Mouse (Mus musculus) adrenal gland (tissue): ENCODE measurements around the gene Trmt1.

ENCODE experiments used
- intact Hi-C: fragments of 180-260 bp; cut with DNase I; formaldehyde crosslinking; loops from one replicate; pipeline ENCODE4 v1.15.1; 2025

Gene Trmt1

GRCm38 (mm10) chr8:84707267-84707883 lies 21.3 kb downstream of the Trmt1 start:
- intact Hi-C loops = no loop called here

DNA sequence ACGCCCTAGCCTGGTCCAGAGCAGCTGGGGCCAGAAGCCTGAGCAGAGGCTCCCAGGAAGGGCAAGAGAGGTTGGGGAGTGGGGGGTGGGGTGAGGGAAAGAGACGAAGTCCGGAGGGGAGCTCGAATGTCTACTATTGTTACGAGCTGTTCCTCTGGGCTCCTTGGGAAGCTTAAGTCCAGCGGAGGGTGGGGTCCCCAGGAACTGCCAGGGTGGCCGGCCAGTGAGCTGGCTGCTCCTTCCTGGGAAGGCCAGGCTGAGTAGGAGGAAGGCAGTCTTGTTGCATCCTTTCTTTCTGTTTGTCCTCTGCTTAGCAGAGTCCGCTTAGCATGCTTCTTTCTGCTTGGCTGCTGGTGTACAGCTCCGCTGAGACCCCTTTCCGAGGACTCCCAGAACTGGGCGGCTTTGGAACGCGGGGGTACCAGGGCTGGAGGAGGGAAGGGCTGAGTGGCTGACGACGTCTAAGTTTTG lies 22.0 kb downstream of the Trmt1 start:
- intact Hi-C loops = loop anchor here (2.0 kb wide), 1 partner anchor 103 kb away; no protein-coding TSS in a partner anchor

DNA sequence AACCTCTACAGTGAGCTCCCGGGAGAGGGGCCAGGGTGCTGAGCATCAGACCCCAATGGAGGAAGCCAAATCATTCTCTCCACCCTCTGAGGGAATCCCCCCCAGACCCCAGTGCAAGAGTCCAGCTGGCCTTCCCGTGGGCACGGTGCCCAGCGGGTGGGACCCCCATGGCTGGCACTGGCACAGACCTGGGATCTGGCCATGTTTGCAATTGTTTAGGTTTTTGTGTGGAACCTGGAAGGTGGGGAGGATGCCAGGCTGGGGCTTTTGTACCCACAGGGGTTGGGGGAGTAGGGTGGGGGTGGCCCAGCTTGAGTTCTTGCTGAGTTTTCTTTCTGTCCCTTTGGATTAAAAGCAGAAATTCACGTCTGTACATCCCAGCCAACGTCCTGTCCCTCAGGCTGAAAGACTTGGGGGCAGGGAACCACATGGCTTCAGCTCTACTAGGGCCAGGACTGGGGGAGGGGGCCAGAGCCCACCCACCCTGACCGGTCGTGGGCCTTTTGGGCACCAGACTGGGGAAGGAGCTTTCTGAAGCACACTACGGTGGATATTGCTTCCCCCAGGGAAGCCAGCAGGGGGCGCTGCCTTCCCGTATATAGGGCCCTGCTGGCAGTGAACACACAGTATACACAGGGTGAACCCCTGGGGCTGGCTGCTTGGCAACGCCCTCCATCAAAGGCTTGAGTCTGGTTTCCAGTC lies 22.8 kb downstream of the Trmt1 start:
- intact Hi-C loops = loop anchor here (2.0 kb wide), 1 partner anchor 102 kb away; no protein-coding TSS in a partner anchor

DNA sequence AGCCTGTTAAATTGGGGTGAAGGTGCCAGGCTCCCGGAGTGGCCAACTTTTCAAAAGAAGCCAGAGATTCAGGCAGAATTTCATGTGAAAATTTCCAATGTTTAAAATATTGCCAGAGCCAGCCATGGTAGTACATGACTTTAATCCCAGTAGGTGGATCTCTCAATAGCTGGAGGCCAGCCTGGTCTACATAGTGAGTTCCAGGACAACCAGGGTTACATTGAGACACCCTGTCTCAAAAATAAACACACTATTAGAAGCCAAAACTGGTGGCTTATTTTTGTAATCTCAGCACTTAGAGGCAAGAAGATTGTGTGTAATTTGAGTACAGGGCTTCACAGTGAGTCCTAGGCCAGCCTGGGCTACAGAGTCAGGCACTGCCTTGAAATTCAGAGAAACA lies 23.8 kb downstream of the Trmt1 start:
- intact Hi-C loops = loop anchor here (2.0 kb wide), 1 partner anchor 101 kb away; no protein-coding TSS in a partner anchor

- intact Hi-C loops = no loop called here
Observed at GRCm38 (mm10) chr8:84711312-84711711, 25.2 kb downstream of the Trmt1 start.

DNA sequence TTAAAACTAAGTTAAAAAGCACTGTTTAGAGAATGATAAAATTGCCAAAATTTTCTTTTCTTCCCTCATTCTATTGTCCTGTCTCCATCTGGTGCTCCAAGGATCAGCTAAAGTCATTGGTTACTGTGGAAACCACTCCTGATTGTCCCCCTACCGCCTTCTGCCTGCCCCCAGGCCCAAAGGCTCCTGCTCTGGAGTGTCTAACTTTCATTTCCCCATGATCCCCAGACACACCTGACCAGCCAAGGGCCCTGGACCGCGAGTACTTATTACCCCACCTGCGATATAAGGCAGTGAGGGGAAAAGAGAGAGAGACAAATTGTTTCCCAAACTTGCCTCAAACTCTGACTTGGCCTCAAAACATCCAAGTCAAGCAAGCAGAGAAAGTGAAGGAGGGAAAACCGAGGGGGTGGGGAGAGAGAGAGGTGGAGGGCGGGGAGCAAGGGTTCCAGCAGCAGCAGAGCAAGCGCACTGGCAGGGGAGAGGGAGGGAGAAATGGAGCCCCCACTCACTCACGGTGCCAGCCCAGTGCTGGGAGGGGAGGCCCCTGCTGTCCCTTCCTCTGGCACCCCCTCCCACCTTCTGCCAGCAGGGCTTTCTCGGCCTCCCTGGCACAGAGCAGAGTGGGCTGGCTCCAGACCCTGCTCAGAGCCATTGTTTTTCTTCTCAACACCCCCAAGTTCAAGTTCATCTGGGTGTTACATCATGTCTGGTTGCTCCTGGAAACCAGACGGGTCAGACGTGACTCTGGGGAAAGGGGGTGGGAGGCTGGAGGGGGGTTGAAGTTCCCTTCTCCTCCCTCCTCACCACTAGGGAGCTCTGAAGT lies 26.0 kb downstream of the Trmt1 start:
- intact Hi-C loops = no loop called here

DNA sequence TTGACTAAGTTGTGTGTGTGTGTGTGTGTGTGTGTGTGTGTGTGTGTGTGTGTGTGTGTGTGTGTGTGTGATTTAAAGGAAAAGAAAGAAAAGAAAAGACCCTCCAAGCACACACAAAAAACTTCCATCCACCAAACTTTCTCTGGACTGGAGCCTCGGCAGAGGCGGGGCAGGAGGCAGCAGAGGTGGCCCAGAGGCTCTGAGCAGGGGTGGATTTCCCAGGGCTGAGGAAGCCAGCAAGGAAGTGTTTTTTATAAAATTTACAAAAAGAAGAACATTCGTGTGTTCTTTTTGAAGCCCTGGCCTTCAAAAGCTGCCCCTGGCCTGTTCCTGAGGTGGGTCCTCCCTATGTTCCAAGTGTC lies 26.6 kb downstream of the Trmt1 start:
- intact Hi-C loops = no loop called here

- intact Hi-C loops = no loop called here
Observed at GRCm38 (mm10) chr8:84713381-84713780, 27.3 kb downstream of the Trmt1 start.

- intact Hi-C loops = no loop called here
Observed at GRCm38 (mm10) chr8:84714161-84714560, 28.1 kb downstream of the Trmt1 start.

DNA sequence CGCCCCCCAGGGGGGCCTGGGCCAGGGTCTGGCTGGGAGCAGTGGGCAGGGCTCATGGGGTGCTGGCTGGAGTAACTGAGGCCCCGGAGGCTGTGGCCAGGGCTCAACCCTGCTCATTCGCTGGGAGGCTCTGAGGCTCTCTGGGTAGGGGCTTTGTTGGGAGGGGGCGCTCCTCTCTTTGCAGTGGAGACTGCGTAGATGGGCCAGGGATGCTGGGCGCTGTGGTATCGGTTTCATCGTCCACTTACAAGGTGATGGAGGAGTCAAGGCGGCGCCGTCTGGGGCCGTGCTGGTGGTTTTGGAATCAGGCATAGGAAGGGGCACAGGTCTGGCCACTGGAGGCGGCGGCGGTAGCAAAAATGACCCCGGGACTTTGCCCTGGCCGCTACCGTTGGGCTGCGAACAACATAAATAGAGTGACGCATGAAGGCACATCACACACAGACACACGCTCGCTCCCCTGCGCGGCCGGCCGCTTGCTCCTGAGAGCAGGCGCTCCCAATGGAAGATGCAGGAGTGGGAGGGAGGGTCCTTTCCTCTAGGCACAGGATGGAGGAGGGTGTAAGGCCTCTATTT lies 29.9 kb downstream of the Trmt1 start:
- intact Hi-C loops = no loop called here

DNA sequence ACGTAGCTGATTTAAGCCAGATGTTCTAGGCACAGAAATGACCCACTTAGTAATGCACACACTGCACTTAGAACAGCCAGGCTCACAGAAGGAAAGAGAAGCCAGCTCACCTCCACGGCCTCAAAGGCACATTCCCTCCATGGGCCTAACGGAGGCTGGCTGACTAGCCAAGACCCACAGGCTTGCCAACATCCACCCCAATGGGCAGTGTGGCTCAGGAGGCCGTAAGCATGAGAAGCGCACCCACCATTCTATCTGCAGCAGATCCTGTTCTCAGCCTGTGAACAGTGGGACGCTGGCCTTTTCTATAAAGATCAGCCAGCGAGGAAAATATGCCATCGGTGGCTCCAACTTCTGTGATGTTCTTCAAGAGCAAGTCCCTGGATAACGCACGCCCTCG lies 30.7 kb downstream of the Trmt1 start:
- intact Hi-C loops = no loop called here

DNA sequence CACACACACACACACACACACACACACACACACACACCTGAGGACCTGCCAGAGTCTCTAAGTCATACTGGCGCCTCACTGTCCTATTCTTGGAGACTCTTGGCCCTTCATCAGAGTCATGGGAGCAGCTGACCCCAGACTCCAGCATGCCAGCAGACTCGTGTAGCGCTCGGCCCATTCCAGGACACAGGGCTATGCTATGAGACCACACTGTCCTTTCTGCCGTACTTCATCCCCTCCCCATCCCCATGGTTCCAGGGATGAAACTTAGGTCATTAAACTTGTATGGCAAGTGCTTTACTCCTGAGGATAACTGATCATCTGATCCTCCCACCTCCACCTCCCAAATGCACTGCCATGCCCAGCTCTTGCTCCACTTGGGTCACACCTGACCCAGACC lies 32.4 kb downstream of the Trmt1 start:
- intact Hi-C loops = no loop called here

DNA sequence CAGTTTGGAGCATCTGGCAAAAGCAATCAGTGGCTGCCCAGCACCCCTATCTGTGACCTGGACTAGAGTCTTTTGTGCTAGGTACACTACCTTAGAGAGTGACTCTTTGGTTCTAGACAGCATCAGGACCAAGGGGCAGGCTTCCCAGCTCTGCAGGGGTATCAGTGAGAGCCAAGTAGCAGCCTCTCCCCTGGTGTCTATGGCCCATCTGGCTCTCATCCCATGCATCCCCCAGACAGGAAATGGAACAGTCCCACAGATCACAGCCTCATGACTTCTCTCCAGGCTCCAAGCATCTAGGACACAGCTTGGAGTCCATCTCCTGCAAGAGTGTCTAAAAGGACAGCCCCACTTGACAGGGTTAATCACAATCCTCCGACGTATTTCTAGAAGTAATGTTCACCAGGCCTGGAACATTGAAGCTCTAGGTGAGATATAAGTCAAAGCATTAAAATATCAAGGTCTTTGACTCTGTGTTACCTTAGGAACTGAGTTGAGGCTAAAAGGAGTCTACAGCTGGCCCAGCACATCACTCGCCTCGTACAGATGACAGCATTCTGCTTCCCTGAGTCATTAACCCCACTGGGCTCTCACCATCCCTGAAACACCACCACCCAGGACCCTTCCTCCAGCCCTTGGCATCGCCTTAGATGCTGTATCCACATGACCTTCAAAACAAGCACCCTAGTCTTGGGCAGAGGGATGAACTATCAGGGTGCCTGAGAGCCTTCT lies 33.0 kb downstream of the Trmt1 start:
- intact Hi-C loops = no loop called here

GRCm38 (mm10) chr8:84722530-84722849 lies 36.4 kb downstream of the Trmt1 start:
- intact Hi-C loops = no loop called here

DNA sequence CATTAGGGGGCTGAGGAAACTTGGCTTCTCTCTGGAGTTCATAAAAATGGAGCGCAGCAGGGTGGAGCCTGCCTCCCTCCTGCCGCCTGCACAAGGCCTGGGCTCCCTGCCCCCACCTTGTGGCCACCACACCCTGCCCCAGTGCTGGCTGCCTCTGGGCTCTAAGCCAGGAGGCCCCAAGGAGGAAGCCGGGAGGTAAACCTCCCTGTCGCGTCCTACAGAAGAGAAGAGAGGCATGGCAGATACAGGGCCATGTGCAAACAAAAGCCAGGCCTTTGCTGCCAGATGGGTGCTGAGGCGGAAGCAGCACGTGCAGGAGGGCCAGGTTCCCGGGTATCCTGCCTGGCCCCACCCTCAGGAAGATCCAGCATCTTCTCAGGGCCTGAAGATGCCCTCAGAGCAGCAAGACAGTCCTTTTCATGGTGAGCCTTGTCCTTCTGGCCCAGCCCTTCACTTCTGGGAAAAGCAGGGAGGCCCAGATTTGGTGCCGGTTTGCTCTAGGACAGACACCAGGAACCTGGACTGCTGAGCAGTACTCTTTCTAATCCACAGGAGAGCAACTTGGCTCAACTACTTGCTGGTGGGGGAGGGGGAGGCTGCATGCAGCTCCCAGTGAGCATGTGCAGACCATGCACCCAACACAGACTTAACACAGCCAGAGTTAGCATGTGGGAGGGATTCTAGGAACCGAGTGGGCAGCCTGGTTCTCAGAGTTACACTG lies 36.9 kb downstream of the Trmt1 start, which contains the start of gene G430095P16Rik:
Gene G430095P16Rik (plus strand): TSS at position 158 of the 721 bp plus-strand sequence.
- intact Hi-C loops = no loop called here

- intact Hi-C loops = no loop called here
Observed at GRCm38 (mm10) chr8:84723571-84723900, 37.4 kb downstream of the Trmt1 start.

GRCm38 (mm10) chr8:84724683-84725082 lies 38.6 kb downstream of the Trmt1 start:
- intact Hi-C loops = no loop called here

DNA sequence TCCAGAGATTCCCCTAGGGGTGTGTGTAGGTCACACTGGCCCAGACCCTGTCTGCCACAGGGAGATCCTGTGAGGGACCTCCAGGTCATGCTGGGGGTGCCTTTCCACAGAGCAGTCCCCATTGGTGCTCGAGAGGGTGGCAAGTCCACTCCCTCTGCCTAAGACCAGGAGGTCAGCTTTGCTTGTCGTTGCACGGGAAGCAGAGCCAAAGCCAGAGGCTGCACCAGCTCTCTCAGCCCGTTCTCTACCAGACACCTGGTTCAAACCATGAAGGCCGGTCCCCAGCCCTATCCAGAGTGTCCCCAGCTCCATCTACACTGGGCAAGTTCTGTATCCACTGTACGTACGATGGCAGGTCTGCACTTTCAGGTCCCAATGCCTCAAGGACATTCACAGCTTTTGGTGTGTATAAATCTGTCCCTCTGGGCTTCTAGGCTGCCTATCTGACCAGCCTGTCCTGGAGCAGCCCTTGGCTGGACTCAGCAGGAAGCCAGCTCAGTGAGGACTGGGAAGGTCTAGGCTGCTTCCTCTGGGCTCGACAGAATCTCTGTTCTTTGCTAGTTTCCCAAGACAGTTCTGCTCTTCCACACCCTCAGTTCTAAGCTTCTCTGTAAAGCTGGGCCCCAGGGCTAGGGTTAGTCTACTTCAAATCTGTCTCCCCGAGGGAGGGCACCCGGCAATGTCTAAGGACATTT lies 39.3 kb downstream of the Trmt1 start:
- intact Hi-C loops = no loop called here

DNA sequence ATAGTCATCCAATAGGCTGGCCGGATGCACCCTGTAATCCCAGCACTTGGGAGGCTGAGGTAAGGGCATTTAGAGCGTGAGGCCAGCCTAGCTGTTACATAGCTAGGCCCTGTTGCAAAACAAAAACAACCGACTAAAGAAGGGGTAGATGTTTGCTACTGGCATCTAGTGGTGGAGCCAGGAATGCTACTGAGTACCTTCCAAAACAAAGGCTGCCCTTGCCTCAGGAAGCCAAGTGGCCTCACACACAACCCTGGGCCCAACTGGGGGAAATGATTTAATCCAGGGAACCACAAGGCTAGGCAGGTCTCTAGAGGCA lies 39.8 kb downstream of the Trmt1 start:
- intact Hi-C loops = no loop called here

- intact Hi-C loops = no loop called here
Observed at GRCm38 (mm10) chr8:84728474-84728873, 42.4 kb downstream of the Trmt1 start.
